Mouse (Mus musculus) ES-E14 (cell line): ENCODE data around the gene Pcdh15.

Experiments
- CHD2 ChIP-seq: IDR thresholded peaks from 2 replicates; pipeline ENCODE4 v1.6.1; 2014; ENCODE audit warnings: mild to moderate bottlenecking, low read depth, low read length, inconsistent platforms
- HCFC1 ChIP-seq: IDR thresholded peaks from 2 replicates; pipeline ENCODE4 v1.6.1; 2012; ENCODE audit warnings: low read length, inconsistent platforms, borderline replicate concordance; ENCODE audit not compliant: insufficient read depth
- MAFK ChIP-seq: IDR thresholded peaks from 2 replicates; pipeline ENCODE4 v1.6.1; 2014; ENCODE audit warnings: mild to moderate bottlenecking, low read depth, low read length, inconsistent platforms; ENCODE audit not compliant: insufficient read depth
- ZC3H11A ChIP-seq: IDR thresholded peaks from 2 replicates; pipeline ENCODE4 v1.6.1; 2012; ENCODE audit warnings: low read depth, mild to moderate bottlenecking, inconsistent platforms, low read length, borderline replicate concordance
- ZNF384 ChIP-seq: IDR thresholded peaks from 2 replicates; pipeline ENCODE4 v1.6.1; 2012; ENCODE audit warnings: low read depth, low read length, inconsistent platforms

DNA sequence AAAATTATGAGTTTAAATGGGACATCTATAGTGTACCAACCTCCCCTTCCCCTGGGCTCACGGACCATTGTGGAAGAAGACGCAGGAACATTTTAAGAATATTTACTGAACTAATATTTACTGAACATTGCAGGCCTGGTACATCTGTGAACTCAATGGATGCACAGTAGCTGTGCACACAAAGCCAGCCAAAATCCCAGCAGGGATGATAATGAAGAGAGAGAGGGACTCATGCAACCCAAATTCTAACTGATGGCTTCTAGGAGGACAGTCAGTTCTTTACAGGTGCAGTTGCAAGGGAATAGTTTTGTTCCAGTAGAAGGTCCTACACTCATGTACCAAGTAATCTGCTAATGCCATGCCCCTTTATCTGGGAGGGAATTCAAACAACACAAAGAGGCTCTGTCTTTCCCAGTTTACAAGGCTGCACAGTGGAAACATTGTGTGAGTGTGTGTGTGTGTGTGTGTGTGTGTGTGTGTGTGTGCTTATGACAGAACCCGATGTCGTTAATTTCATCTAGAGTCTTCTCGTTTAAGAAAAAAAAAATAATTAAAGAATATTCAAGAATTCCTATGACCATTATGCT lies 475.7 kb downstream of the Pcdh15 start:
- no peak for TF ChIP-seq HCFC1
- TF ChIP-seq MAFK, result no peak
- no peak for TF ChIP-seq ZNF384
- no peak for TF ChIP-seq CHD2
- TF ChIP-seq ZC3H11A, result no peak
